Mouse (Mus musculus): ENCODE measurements around the gene Fbxw7.

DNA sequence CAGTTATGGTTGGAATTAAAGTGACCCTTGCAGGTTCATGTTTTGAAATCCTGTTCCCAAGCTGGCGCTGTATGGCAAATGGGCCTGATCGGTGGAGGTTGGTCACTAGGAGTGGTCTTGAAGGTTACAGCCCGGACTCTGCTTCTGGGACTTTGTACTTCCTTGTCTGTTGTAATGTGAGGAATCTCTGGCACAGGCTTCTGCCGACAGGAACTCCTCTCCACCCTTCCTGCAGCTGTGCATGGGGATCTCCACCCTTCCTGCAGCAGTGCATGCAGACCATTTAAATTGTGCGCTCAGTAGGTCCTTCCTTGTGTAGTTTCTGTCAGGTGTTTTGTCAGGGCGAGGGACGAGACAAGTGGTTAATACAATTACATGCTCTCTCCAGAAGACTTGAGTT, 37.8 kb downstream of the Fbxw7 start:
- no peak for TF ChIP-seq REST (IDR thresholded peaks at IDR 0.05; ENCODE audit: insufficient read depth, insufficient read length)
- TF ChIP-seq MYOD1 (IDR thresholded peaks at IDR 0.05; ENCODE audit: control insufficient read depth in 1 of 3, insufficient read length in 2 of 3, low read depth in 2 of 3), result peak in 1 of 3 experiments; percentile 84
- TF ChIP-seq USF1 (IDR thresholded peaks at IDR 0.05; ENCODE audit: low read depth), result no peak
- no peak for TF ChIP-seq TCF12 (IDR thresholded peaks at IDR 0.05; ENCODE audit: insufficient read depth, poor library complexity, severe bottlenecking)
- TF ChIP-seq MAX (IDR thresholded peaks at IDR 0.05; ENCODE audit: low read depth), result no peak
